Mouse (Mus musculus) embryonic facial prominence, embryonic 11.5 days (tissue): ENCODE data around the gene U2af1l4. TPM values are rescaled to one million over a fixed set of nuclear protein-coding genes. Genes with fewer than 3 reads are reported as not detected.

Source experiments
- ATAC-seq: fragments of 200-750 bp; cut with Nextera tagmentation; replicated peaks from 2 replicates; pipeline ENCODE4 v1.8.0; 2017; ENCODE audit warnings: low read depth; ENCODE audit not compliant: insufficient number of reproducible peaks, low FRiP score, low TSS enrichment
- DNase-seq: peaks from one replicate; pipeline ENCODE4 v3.0.0-alpha.2; 2015; ENCODE audit warnings: low spot score
- H3K27ac ChIP-seq: fragments of 300-500 bp; sonication (generic); replicated peaks from 2 replicates; pipeline ENCODE4 v1.5.1; 2014; ENCODE audit warnings: mild to moderate bottlenecking, low read depth, low read length, control low read depth
- H3K27me3 ChIP-seq: fragments of 300-500 bp; sonication (generic); 2 replicates; pipeline ENCODE4 v1.6.1; 2014; ENCODE audit warnings: mild to moderate bottlenecking, low read length, moderate library complexity, mixed read lengths; ENCODE audit not compliant: control insufficient read depth, insufficient read depth
- H3K36me3 ChIP-seq: fragments of 300-500 bp; sonication (generic); replicated peaks from 2 replicates; pipeline ENCODE4 v1.6.1; 2014; ENCODE audit warnings: low read depth, mild to moderate bottlenecking, low read length, moderate library complexity, mixed read lengths; ENCODE audit not compliant: control insufficient read depth, insufficient read depth
- H3K4me1 ChIP-seq: fragments of 300-500 bp; sonication (generic); 2 replicates; pipeline ENCODE4 v1.6.1; 2014; ENCODE audit warnings: low read length, mixed read lengths; ENCODE audit not compliant: control insufficient read depth, insufficient read depth
- H3K4me2 ChIP-seq: fragments of 300-500 bp; sonication (generic); 2 replicates; pipeline ENCODE4 v1.6.1; 2014; ENCODE audit warnings: low read depth, mild to moderate bottlenecking, control low read depth, low read length, moderate library complexity
- H3K4me3 ChIP-seq: fragments of 300-500 bp; sonication (generic); 2 replicates; pipeline ENCODE4 v1.5.1; 2014; ENCODE audit warnings: low read depth, low read length, control low read depth
- H3K9ac ChIP-seq: fragments of 300-500 bp; sonication (generic); replicated peaks from 2 replicates; pipeline ENCODE4 v1.6.1; 2014; ENCODE audit warnings: mild to moderate bottlenecking, control low read depth, low read length
- H3K9me3 ChIP-seq: fragments of 300-500 bp; sonication (generic); replicated peaks from 2 replicates; pipeline ENCODE4 v1.6.1; 2016; ENCODE audit warnings: mild to moderate bottlenecking, low read length, inconsistent platforms, mixed read lengths; ENCODE audit not compliant: control insufficient read depth
- WGBS: fragments of 180-500 bp; shearing (Covaris S2); extraction: QIAGEN DNeasy Blood & Tissue Kit; methylation state at CpG from one replicate; pipeline ENCODE4 v1.1.7; 2014; 5-methylcytosine and 5-hydroxymethylcytosine counted together
- polyA plus RNA-seq: library from polyadenylated mRNA; unstranded; fragments of >200 nt; fragmentation: Nextera tagmentation; extraction: Ambion mirVana; gene quantifications from 2 replicates; pipeline ENCODE4 v1.2.1, GENCODE M21; 2014

The U2af1l4 gene
- polyA plus RNA-seq, 1 experiment from 2014 or later = 99.9 TPM

DNA sequence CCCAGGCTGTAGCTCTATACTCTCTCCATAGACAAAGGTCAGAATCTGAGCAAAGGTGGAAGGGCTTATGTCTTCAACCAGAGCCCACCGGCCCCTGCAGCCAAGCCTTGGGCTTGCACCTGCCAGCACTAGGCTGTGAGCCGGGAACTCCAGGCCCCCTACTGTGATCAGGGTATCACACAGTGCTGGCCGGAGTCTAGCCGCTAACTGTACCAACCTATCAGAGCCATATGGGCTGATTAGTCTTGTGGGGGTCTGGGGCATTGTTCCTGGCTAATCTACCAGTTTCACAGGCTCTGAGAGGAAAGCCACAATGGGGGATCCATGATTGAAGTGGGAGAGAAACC is 28.5 kb downstream of the U2af1l4 start:
- Histone ChIP-seq H3K27me3 (no peaks in the 10 kb centered on the region), H3K4me3 (no peak overlapping the region), H3K36me3 (no peaks in the 10 kb centered on the region), H3K9ac (no peak overlapping the region), H3K27ac (no peak overlapping the region), H3K9me3 (no peaks in the 10 kb centered on the region), H3K4me2 (no peak overlapping the region), H3K4me1 (no peaks in the 10 kb centered on the region; the same call in none of the 2 replicates)
- ATAC-seq = no peak
- WGBS = 42% methylated on average over 4 of the region's 4 CpGs
- DNase-seq = no peak

GRCm38 (mm10) chr7:30592772-30593423 is 29.8 kb downstream of the U2af1l4 start:
- Histone ChIP-seq H3K27ac (no peak overlapping the region), H3K27me3 (no peaks in the 10 kb centered on the region), H3K4me2 (no peak overlapping the region), H3K4me1 (no peaks in the 10 kb centered on the region; the same call in 1 of the 2 replicates), H3K9me3 (no peaks in the 10 kb centered on the region), H3K36me3 (no peaks in the 10 kb centered on the region), H3K9ac (no peak overlapping the region), H3K4me3 (no peak overlapping the region)
- WGBS = 59% methylated on average over 5 of the region's 5 CpGs
- ATAC-seq = no peak
- DNase-seq = no peak

- Histone ChIP-seq H3K27me3 (no peaks in the 10 kb centered on the region), H3K9me3 (no peaks in the 10 kb centered on the region), H3K4me1 (no peaks in the 10 kb centered on the region; the same call in 1 of the 2 replicates), H3K4me2 (no peak overlapping the region), H3K36me3 (no peaks in the 10 kb centered on the region), H3K9ac (no peak overlapping the region), H3K27ac (no peak overlapping the region), H3K4me3 (no peak overlapping the region)
- WGBS = 78% methylated on average over 10 of the region's 10 CpGs
- DNase-seq (no peak), ATAC-seq (no peak)
Observed at GRCm38 (mm10) chr7:30593579-30594509, 30.7 kb downstream of the U2af1l4 start.

- Histone ChIP-seq H3K36me3 (no peaks in the 10 kb centered on the region), H3K4me3 (no peak overlapping the region), H3K9me3 (no peaks in the 10 kb centered on the region), H3K4me2 (no peak overlapping the region), H3K9ac (no peak overlapping the region), H3K4me1 (no peaks in the 10 kb centered on the region; the same call in 1 of the 2 replicates), H3K27me3 (no peaks in the 10 kb centered on the region), H3K27ac (no peak overlapping the region)
- 75% methylated on average over 4 of the region's 4 CpGs for WGBS
- DNase-seq (no peak), ATAC-seq (no peak)
Observed at GRCm38 (mm10) chr7:30594510-30595024, 31.5 kb downstream of the U2af1l4 start.

DNA sequence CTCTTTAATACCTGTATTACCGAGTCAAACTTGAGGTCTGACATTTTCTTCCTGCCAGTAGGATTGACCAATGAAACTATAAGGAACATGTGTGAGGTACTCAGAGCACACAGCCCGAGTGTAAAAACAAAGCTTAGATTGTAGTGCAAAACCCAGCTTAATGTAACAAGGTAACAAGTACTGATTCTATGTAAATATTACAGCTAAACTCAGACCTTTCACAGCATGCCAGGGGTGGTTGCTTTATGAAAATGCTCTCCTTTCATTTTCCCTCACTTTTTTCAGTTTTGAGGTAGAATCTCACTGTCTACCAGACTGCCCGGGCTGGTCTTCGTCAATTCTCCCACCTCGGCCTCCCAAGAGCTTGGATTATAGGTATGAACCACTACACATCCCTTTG is 33.0 kb downstream of the U2af1l4 start:
- Histone ChIP-seq H3K4me3 (no peak overlapping the region), H3K9ac (no peak overlapping the region), H3K27ac (no peak overlapping the region), H3K9me3 (no peaks in the 10 kb centered on the region), H3K36me3 (no peaks in the 10 kb centered on the region), H3K4me2 (no peak overlapping the region), H3K27me3 (no peaks in the 10 kb centered on the region), H3K4me1 (no peaks in the 10 kb centered on the region)
- no peak for DNase-seq
- no peak for ATAC-seq
- WGBS = 78% methylated on average over 5 of the region's 5 CpGs

DNA sequence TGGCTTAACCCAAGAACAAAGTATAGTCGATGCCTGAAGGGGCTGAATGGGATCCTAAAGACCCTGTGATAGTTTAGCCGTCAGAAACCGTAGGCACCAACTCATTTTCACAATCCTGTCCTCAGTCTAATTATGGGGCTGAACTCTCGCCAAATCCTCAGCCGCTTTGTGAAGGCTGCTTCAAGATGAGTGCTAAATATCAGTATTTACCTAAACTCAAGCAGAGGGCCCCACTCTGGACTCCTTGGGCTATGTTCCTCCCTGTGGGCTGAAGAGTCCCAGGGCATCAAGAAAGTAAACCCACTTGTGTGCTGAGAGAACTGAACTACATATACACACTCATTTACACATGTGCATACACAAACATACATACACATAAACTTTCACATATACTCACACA is 33.7 kb downstream of the U2af1l4 start:
- ATAC-seq (no peak), DNase-seq (no peak)
- no peaks in the 10 kb centered on the region for H3K36me3 ChIP-seq
- no peaks in the 10 kb centered on the region for H3K4me1 ChIP-seq
- no peak overlapping the region; the same call in 1 of the 2 replicates for H3K9ac ChIP-seq
- H3K4me3 ChIP-seq = no peak overlapping the region
- no peaks in the 10 kb centered on the region for H3K27me3 ChIP-seq
- H3K27ac ChIP-seq = no peak overlapping the region
- 72% methylated on average over 5 of the region's 5 CpGs for WGBS
- no peaks in the 10 kb centered on the region for H3K9me3 ChIP-seq
- H3K4me2 ChIP-seq = no peak overlapping the region

DNA sequence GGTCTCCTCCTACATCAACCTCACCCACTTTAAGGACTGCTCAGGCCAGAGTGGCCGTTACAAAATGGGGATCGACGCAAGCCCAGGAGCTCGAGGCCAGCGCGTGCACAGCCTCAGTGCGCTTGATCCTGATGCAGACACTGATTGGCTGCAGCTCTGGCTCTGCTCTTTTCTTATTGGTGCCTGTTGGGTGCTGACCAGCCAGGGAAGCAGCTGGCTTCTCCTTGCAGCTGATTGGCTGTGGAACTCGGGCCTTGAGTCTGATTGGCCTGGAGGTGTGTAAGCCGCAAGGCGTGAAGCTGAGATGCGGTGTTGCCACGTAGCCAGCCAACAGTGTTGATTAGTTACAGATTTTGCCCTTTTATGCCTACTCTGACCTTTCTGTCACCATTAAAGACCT is 35.7 kb downstream of the U2af1l4 start, which contains the start of gene Zbtb32:
Gene Zbtb32 (minus strand): TSS at position 124 of the 400 bp plus-strand sequence.
- H3K9me3 ChIP-seq = no peaks in the 10 kb centered on the region
- no peak for ATAC-seq
- no peak within 1 kb of the TSS for H3K27ac ChIP-seq
- no peak within 1 kb of the TSS for H3K9ac ChIP-seq
- no peaks in the 10 kb centered on the region for H3K36me3 ChIP-seq
- H3K4me2 ChIP-seq = no peak within 1 kb of the TSS
- 94% methylated on average over 12 of the region's 12 CpGs for WGBS
- H3K4me3 ChIP-seq = no peak within 1 kb of the TSS
- H3K27me3 ChIP-seq = no peaks in the 10 kb centered on the region
- no peak for DNase-seq
- no peaks in the 10 kb centered on the region for H3K4me1 ChIP-seq

- Histone ChIP-seq H3K27ac (no peak overlapping the region), H3K36me3 (no peaks in the 10 kb centered on the region), H3K9me3 (no peaks in the 10 kb centered on the region), H3K4me3 (no peak overlapping the region), H3K4me2 (no peak overlapping the region), H3K27me3 (no peaks in the 10 kb centered on the region), H3K4me1 (no peaks in the 10 kb centered on the region), H3K9ac (no peak overlapping the region)
- WGBS = 1% methylated on average over 16 of the region's 16 CpGs
- DNase-seq = peak; percentile 86
- ATAC-seq = peak; percentile 96
Observed at GRCm38 (mm10) chr7:30599933-30600353, 36.8 kb downstream of the U2af1l4 start.
